Mouse (Mus musculus): ENCODE results near the gene Pptc7. TPM values are rescaled to one million over a fixed set of nuclear protein-coding genes. Genes with fewer than 3 reads are reported as not detected.
A peak's percentile ranks its signal among the peaks of the same experiment; 100 is the strongest.

The Pptc7 gene
- total RNA-seq (2014; rRNA removed) (14.8 and 18.3 TPM in 2 replicates), polyA plus RNA-seq (2015; fragmentation: Nextera tagmentation; extraction: Ambion mirVana) (4.2 and 6.7 TPM in 2 replicates)

DNA sequence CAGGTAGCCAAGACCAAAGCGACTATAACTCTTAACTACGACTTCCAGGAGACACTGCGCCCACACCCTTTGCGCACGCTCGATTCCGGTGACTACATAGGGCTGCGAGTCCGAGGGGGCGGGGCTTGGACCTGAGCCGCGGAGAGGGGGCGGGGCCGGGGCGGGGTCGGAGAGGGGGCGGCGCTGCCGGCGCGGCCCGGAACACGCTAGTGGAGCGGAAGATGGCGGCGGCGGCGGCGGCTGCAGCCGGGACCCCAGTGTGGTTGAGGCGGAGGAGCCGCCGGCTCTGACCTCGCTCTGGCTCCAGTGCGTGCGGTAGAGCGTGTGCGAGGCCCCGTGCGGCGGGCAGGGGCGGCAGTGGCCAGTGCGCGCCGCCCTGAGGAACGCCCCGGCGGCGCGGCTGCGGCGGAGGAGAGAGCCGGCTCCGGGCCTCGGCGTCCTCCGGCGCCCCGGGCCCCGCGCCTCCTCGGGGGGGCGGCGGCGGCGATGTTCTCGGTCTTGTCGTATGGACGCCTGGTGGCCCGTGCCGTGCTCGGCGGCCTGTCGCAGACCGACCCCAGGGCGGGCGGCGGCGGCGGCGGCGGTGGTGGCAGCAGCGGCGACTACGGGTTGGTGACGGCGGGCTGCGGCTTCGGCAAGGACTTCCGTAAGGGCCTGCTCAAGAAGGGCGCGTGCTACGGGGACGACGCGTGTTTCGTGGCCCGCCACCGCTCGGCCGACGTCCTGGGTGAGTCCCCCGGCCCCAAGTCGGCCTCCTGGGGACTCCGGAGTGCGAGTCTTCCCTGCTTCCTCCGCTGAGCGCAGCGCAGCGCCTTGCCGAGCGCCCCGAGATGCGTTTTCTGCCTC is at the start of gene Pptc7:
Gene Pptc7, plus strand, starts transcription at position 183 of the 846 bp plus-strand sequence.
- Histone ChIP-seq H3K4me2 (ENCODE audit: low read depth) (peak within 1 kb of the TSS; percentile 97), H3K9ac (peak within 1 kb of the TSS; percentile 81)

DNA sequence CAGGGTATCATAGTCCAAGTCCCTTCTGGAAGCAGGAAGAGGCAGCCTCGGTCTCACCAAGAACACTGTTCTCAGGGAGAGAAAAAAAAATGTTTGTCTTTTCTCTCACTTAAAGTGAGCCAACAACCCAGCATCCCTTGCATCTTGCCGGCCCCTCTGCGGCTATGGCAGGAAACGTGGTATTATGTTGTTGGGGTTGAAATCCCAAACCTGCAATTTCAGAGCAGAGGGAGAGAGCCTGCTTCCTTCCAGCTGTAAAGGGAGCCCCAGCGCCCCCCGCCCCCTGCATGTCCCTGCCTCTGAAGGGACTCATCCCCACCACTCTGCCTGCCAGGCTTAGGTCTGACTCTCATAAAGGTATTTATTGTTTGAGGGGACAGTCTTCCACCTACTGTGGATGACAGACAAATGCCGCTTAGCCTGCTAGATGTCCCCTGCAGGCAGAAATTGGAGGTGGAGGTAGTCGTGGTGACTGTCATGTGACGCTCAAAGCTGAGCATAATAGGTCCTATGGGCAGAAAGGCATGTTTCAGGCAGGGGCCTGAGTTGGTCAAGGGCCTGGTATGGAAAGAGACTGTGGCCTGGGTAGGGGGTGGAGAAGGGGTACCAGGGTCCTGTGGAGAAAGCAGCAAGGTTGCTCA is 48.8 kb upstream of the Pptc7 start:
- 0 out of 2 replicates have a peak overlapping the region, but pooled peaks have one; percentile 60 for H3K27ac ChIP-seq (ENCODE audit: low read depth, low read length)

More for the DNA sequence above, at the start of gene Pptc7:
- H3K9me3 ChIP-seq (ENCODE audit: low read length): no peaks in the 10 kb centered on the region
- no peak for TF ChIP-seq CTCF (IDR thresholded peaks at IDR 0.05; ENCODE audit: low read depth)
- H3K4me3 ChIP-seq (ENCODE audit: low read depth, low read length): peak within 1 kb of the TSS; percentile 93
- DNase-seq: peak; percentile 93
- H3K27me3 ChIP-seq (ENCODE audit: insufficient read depth, low read length): no peaks in the 10 kb centered on the region
- H3K4me1 ChIP-seq (ENCODE audit: insufficient read depth): peaks cover 6% of the 10 kb centered on the region; the same call in 1 of the 2 replicates
- peak within 1 kb of the TSS; percentile 92 for H3K27ac ChIP-seq (ENCODE audit: low read depth, low read length)
- WGBS: 4% methylated on average over 105 of the region's 114 CpGs
- ATAC-seq: peak; percentile 95
- H3K36me3 ChIP-seq (ENCODE audit: insufficient read depth): 0 out of 2 replicates have a peak, but pooled peaks cover 7% of the 10 kb centered on the region

DNA sequence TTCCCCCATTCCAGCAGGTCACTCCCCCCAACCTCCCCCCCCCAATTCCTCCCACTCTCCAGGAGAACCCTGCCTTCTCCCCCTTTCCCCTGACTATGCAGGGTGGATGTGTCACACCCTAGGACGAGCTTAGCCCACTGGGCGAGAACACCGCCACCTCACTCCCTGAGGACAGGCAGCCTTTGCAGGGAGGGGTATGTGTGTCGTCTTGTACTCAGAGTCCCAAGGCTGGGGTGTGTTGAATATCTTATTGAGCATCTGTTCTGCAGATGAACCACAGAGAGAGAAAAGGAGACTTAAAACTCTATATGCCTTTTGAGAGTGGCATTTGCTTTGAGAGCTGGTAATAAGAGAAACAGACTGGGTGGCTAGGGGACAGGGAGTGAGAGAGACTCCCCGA is 47.0 kb upstream of the Pptc7 start:
- Histone ChIP-seq H3K4me1 (ENCODE audit: insufficient read depth) (no peaks in the 10 kb centered on the region), H3K9me3 (ENCODE audit: low read length) (no peaks in the 10 kb centered on the region), H3K4me2 (ENCODE audit: low read depth) (no peak overlapping the region), H3K27me3 (ENCODE audit: insufficient read depth, low read length) (no peaks in the 10 kb centered on the region), H3K9ac (no peak overlapping the region), H3K4me3 (ENCODE audit: low read depth, low read length) (no peak overlapping the region), H3K36me3 (ENCODE audit: insufficient read depth) (no peaks in the 10 kb centered on the region), H3K27ac (ENCODE audit: low read depth, low read length) (no peak overlapping the region)
- TF ChIP-seq CTCF (IDR thresholded peaks at IDR 0.05; ENCODE audit: low read depth): no peak
- DNase-seq (no peak), ATAC-seq (no peak)
- WGBS: 63% methylated on average over 5 of the region's 5 CpGs

More for the DNA sequence above, 48.8 kb upstream of the Pptc7 start:
- H3K27me3 ChIP-seq (ENCODE audit: insufficient read depth, low read length): no peaks in the 10 kb centered on the region
- H3K9ac ChIP-seq: no peak overlapping the region
- no peaks in the 10 kb centered on the region for H3K36me3 ChIP-seq (ENCODE audit: insufficient read depth)
- H3K9me3 ChIP-seq (ENCODE audit: low read length): no peaks in the 10 kb centered on the region
- TF ChIP-seq CTCF (IDR thresholded peaks at IDR 0.05; ENCODE audit: low read depth): no peak
- no peak overlapping the region for H3K4me3 ChIP-seq (ENCODE audit: low read depth, low read length)
- H3K4me1 ChIP-seq (ENCODE audit: insufficient read depth): no peaks in the 10 kb centered on the region
- WGBS: 59% methylated on average over 9 of the region's 9 CpGs
- no peak for DNase-seq
- 0 out of 2 replicates have a peak, but pooled peaks have one; percentile 14 for ATAC-seq
- H3K4me2 ChIP-seq (ENCODE audit: low read depth): no peak overlapping the region

DNA sequence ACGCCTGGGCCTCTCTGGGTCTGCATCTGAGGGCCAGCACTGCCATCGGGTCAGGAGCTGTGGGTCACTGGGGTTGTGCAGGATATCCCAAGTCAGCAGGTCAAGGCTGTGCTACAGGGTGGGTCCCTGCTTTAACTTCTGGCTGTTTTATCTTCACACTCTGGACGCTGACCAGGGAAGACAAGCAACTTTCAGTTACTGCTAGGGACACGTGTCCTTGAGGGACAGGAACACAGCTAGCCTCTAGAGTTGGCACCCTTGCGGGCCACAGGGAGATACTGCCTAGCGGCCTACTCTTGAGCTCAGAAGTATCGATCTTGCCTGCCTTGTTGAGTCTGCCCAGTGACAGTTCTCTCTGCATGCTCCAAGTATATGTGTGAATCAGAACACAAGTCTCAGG is 44.5 kb upstream of the Pptc7 start:
- H3K9me3 ChIP-seq (ENCODE audit: low read length): no peaks in the 10 kb centered on the region
- H3K27me3 ChIP-seq (ENCODE audit: insufficient read depth, low read length): no peaks in the 10 kb centered on the region
- no peaks in the 10 kb centered on the region for H3K36me3 ChIP-seq (ENCODE audit: insufficient read depth)
- no peak overlapping the region for H3K4me3 ChIP-seq (ENCODE audit: low read depth, low read length)
- H3K4me1 ChIP-seq (ENCODE audit: insufficient read depth): peaks cover 12% of the 10 kb centered on the region
- no peak for ATAC-seq
- H3K9ac ChIP-seq: no peak overlapping the region
- no peak overlapping the region for H3K27ac ChIP-seq (ENCODE audit: low read depth, low read length)
- TF ChIP-seq CTCF (IDR thresholded peaks at IDR 0.05; ENCODE audit: low read depth): no peak
- H3K4me2 ChIP-seq (ENCODE audit: low read depth): no peak overlapping the region
- DNase-seq: no peak
- WGBS: 84% methylated on average over 7 of the region's 7 CpGs

DNA sequence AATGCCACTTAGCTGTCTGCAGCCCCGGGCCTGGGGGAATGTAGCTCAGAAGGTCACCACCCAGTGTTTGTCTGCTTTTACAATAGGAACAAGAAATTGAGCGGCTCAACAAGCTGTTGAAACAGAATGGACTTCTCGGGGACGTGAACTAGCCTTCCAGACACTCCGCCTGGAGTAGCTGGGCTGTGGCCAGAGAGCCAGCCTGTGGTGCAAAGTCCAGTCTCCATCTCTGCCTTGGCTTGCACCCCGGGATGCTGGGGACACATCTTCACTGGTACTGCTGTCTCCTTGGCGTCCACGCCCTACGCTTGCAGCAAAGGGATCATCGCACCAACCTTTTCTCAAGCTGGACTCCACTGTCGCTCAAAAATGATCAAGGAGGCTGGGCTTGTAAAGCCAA is 43.6 kb upstream of the Pptc7 start:
- Histone ChIP-seq H3K4me1 (ENCODE audit: insufficient read depth) (peaks cover 17% of the 10 kb centered on the region), H3K9ac (no peak overlapping the region), H3K27ac (ENCODE audit: low read depth, low read length) (peak overlapping the region; percentile 29; the same call in 1 of the 2 replicates), H3K36me3 (ENCODE audit: insufficient read depth) (no peaks in the 10 kb centered on the region), H3K4me2 (ENCODE audit: low read depth) (no peak overlapping the region), H3K4me3 (ENCODE audit: low read depth, low read length) (no peak overlapping the region), H3K27me3 (ENCODE audit: insufficient read depth, low read length) (no peaks in the 10 kb centered on the region), H3K9me3 (ENCODE audit: low read length) (no peaks in the 10 kb centered on the region)
- no peak for ATAC-seq
- no peak for DNase-seq
- WGBS: 76% methylated on average over 11 of the region's 11 CpGs
- no peak for TF ChIP-seq CTCF (IDR thresholded peaks at IDR 0.05; ENCODE audit: low read depth)

DNA sequence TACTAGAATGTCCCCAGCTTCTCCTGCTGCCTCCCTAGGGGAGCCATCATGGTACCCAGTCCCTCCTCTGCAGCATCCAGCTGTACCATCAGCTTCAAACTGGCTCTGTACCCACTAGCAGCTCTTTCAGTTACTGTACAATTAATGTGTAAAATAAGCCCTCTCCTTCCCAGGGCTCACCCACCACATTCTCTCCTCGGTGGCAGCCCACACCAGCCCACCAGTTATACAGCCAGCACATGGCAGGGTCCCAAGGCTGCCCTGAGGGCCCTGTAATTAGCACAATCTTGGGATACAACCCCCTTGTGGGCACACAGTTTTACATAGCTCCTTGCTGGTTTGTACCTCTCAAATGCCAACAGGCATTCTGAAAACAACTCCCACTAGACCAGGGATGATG is 43.2 kb upstream of the Pptc7 start:
- Histone ChIP-seq H3K4me2 (ENCODE audit: low read depth) (no peak overlapping the region), H3K9ac (no peak overlapping the region), H3K36me3 (ENCODE audit: insufficient read depth) (no peaks in the 10 kb centered on the region), H3K4me3 (ENCODE audit: low read depth, low read length) (no peak overlapping the region), H3K9me3 (ENCODE audit: low read length) (no peaks in the 10 kb centered on the region), H3K27me3 (ENCODE audit: insufficient read depth, low read length) (no peaks in the 10 kb centered on the region), H3K4me1 (ENCODE audit: insufficient read depth) (peaks cover 17% of the 10 kb centered on the region), H3K27ac (ENCODE audit: low read depth, low read length) (peak overlapping the region; percentile 29; the same call in 1 of the 2 replicates)
- DNase-seq (no peak), ATAC-seq (no peak)
- no peak for TF ChIP-seq CTCF (IDR thresholded peaks at IDR 0.05; ENCODE audit: low read depth)
- WGBS: 19% methylated on average over 1 of the region's 1 CpGs
